Mouse (Mus musculus): ENCODE measurements at regions not wholly inside any gene's neighbourhood (a gene's known extent, or its start where the extent isn't known, plus 50 kb on each side); places are given as distances from the start of the nearest gene placed in this dataset.

DNA sequence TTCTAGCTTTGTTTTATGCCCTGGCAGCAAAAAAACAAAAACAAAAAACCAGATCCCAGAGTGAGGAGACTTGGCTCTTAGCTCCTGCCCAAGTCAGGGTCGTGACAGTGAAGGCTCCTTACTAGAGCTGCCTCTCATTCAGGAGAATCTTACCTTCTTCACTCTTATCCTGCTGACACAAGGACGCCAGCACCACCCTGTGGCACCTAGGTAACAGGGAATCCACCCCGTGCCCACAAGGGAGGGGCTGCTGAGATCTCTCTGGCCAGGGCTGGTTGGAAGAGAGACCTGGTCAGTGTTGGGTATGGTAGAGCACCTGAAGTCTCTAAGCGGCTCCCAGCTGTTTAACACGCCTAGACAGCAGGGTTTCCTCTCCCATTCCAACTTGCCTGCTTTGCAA lies 139.3 kb downstream of the Cyp26a1 start:
- no peak for DNase-seq (ENCODE audit: low spot score in 2 of 2)

Data from layer of hippocampus, adult 18-20 months (tissue).